Mouse (Mus musculus): Measurements from ENCODE around the gene Gm44503.

Gene Gm44503

GRCm38 (mm10) chr9:72974734-72975133 lies 16.1 kb downstream of the Gm44503 start:
- no peak for DNase-seq

GRCm38 (mm10) chr9:72975242-72975641 lies 16.6 kb downstream of the Gm44503 start:
- DNase-seq: no peak

GRCm38 (mm10) chr9:72983066-72983465 lies 24.4 kb downstream of the Gm44503 start:
- no peak for DNase-seq

- DNase-seq: peak; percentile 96 to 97
Observed at GRCm38 (mm10) chr9:72985250-72986220, 26.9 kb downstream of the Gm44503 start, which contains the start of the genes Ccpg1os and Ccpg1. Ccpg1os (minus strand) TSS chr9:72985382. Ccpg1 (plus strand) TSS chr9:72985429.

GRCm38 (mm10) chr9:72987703-72988102 lies 29.1 kb downstream of the Gm44503 start:
- DNase-seq: no peak

GRCm38 (mm10) chr9:72988706-72989105 lies 30.1 kb downstream of the Gm44503 start:
- DNase-seq: no peak

GRCm38 (mm10) chr9:72991420-72991819 lies 32.8 kb downstream of the Gm44503 start:
- DNase-seq: no peak

GRCm38 (mm10) chr9:72992576-72992975 lies 33.9 kb downstream of the Gm44503 start:
- no peak for DNase-seq

GRCm38 (mm10) chr9:72996167-72996566 lies 37.5 kb downstream of the Gm44503 start:
- no peak for DNase-seq

GRCm38 (mm10) chr9:72996806-72997205 lies 38.2 kb downstream of the Gm44503 start:
- DNase-seq: no peak

GRCm38 (mm10) chr9:73000487-73000886 lies 41.8 kb downstream of the Gm44503 start:
- DNase-seq: no peak

GRCm38 (mm10) chr9:73001314-73002011 lies 42.8 kb downstream of the Gm44503 start:
- DNase-seq: no peak

- DNase-seq: peak in 1 of 2 experiments; percentile 38
Observed at GRCm38 (mm10) chr9:73002177-73002576, 43.5 kb downstream of the Gm44503 start.

GRCm38 (mm10) chr9:73004076-73004475 lies 45.4 kb downstream of the Gm44503 start:
- no peak for DNase-seq

GRCm38 (mm10) chr9:73005106-73005505 lies 46.5 kb downstream of the Gm44503 start:
- DNase-seq: no peak

- DNase-seq: no peak
Observed at GRCm38 (mm10) chr9:73006175-73006574, 47.5 kb downstream of the Gm44503 start.

GRCm38 (mm10) chr9:73008384-73008783 lies 49.7 kb downstream of the Gm44503 start:
- no peak for DNase-seq

- DNase-seq: no peak
Observed at GRCm38 (mm10) chr9:73012629-73013028, 54.0 kb downstream of the Gm44503 start.

- no peak for DNase-seq
Observed at GRCm38 (mm10) chr9:73014724-73015123, 56.1 kb downstream of the Gm44503 start.

GRCm38 (mm10) chr9:73019841-73020240 lies 61.2 kb downstream of the Gm44503 start:
- DNase-seq: peak; percentile 63 to 77

- DNase-seq: no peak
Observed at GRCm38 (mm10) chr9:73020566-73021097, 62.0 kb downstream of the Gm44503 start.

GRCm38 (mm10) chr9:73025818-73026636 lies 67.4 kb downstream of the Gm44503 start:
- DNase-seq: peak in 1 of 2 experiments; percentile 54

Measured in cerebellum, postnatal 25 days (tissue).